Mouse (Mus musculus): Measurements from ENCODE around the gene Sult6b2. TPM values are rescaled to one million over a fixed set of nuclear protein-coding genes. Genes with fewer than 3 reads are reported as not detected.

Sult6b2 gene
- polyA plus RNA-seq, 1 experiment from 2014 or later, result not detected

DNA sequence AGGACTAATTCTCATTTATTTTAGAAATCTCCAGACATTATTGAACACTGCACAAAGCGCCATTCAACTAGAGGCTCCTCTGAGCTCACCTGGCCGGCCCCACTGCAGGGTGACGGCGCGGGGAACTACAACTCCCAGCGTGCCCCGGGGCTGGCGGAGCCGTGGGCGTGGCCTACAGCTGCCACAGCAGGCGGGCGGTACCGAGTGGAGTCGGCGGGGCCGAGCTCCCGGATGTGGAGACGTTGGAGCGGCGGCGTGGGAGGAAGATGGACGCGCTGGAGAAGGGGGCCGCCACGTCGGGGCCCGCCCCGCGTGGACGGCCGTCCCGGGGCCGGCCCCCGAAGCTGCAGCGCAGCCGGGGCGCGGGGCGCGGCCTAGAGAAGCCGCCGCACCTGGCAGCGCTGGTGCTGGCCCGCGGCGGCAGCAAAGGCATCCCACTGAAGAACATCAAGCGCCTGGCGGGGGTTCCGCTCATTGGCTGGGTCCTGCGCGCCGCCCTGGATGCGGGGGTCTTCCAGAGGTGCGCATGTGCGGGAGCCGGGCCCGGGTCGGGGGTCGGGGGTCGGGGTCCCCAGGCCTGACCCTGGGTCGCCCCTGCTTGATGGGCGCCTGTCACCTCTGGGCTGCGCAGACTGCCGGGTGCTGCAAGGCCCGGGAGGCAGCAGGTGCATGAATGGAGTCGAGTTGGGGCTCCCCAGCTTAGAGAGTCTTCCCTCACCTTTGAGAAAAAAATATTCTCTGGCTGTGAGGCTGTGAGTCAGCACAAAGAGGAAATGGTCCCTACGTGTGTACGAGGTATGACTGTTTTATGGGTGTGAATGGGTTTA lies 47.6 kb downstream of the Sult6b2 start, which contains the start of gene Cmas:
Gene Cmas (plus strand): TSS at position 180 of the 827 bp plus-strand sequence.
- Histone ChIP-seq H3K9ac (peak within 1 kb of the TSS; percentile 85), H3K36me3 (replicated peaks; ENCODE audit: control insufficient read depth, insufficient read depth) (peaks cover 7% of the 10 kb centered on the region; the same call in 1 of the 2 replicates), H3K4me2 (replicated peaks) (peak within 1 kb of the TSS; percentile 59), H3K9me3 (ENCODE audit: control insufficient read depth, low read length) (no peaks in the 10 kb centered on the region), H3K4me1 (replicated peaks; ENCODE audit: control insufficient read depth, insufficient read depth, low read length) (peaks cover 19% of the 10 kb centered on the region), H3K4me3 (replicated peaks; ENCODE audit: low read length) (peak within 1 kb of the TSS; percentile 79), H3K27ac (peak within 1 kb of the TSS; percentile 75), H3K27me3 (ENCODE audit: control insufficient read depth, insufficient read depth, low read length) (peaks cover 6% of the 10 kb centered on the region; the same call in 1 of the 2 replicates)
- DNase-seq (ENCODE audit: low spot score) (peak; percentile 89), ATAC-seq (ENCODE audit: low FRiP score) (peak; percentile 94)
- under 1% methylated on average over 60 of the region's 68 CpGs for WGBS

DNA sequence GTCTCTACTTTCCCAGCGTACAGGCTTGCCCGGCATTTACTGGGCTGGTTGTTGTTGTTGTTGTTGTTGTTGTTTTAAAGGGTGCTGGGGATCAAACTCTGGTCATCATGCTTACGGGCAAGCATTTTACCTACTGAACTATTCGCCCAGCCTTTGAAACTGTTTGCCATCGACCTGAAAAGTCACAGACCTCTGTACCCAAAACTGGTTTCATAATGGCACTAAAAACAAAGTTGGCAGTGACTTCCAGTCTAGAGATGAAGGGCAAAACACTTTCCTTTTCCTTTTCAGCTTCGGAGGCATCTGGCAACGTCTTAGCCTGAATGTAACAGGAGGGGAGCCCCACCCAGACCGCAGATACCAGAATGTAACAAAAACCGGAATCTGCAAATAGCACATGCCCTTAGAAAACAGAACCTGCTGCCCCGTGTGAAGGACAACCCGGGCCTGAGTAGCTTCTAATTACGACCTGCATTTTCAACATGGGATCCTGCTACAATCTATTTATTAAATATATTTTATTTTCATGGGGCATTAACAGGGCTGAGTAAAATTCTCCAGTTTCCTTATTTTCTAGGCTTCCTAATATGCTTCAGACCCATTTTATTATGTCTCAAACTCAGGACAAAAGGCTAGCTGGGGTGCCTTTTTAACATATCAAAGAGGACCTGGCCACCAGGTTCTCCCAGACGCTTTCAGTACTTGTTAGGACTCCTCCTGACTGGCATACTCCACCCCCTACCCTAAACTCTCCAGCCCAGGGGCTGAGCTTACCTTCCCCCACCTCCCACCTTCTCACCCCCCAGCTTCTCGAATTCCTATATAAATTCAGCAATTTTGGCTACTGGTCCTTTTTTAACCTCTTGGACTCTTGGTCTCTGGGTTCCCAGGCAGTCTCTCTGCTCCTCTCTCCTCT lies 51.7 kb downstream of the Sult6b2 start:
- ATAC-seq (ENCODE audit: low FRiP score) (no peak), DNase-seq (ENCODE audit: low spot score) (no peak)
- Histone ChIP-seq H3K4me2 (replicated peaks) (no peak overlapping the region), H3K36me3 (replicated peaks; ENCODE audit: control insufficient read depth, insufficient read depth) (no peaks in the 10 kb centered on the region), H3K4me3 (replicated peaks; ENCODE audit: low read length) (no peak overlapping the region), H3K9ac (no peak overlapping the region), H3K27me3 (ENCODE audit: control insufficient read depth, insufficient read depth, low read length) (peaks cover 6% of the 10 kb centered on the region; the same call in 1 of the 2 replicates), H3K4me1 (replicated peaks; ENCODE audit: control insufficient read depth, insufficient read depth, low read length) (peaks cover 4% of the 10 kb centered on the region), H3K9me3 (ENCODE audit: control insufficient read depth, low read length) (no peaks in the 10 kb centered on the region), H3K27ac (no peak overlapping the region)
- 41% methylated on average over 14 of the region's 14 CpGs for WGBS

DNA sequence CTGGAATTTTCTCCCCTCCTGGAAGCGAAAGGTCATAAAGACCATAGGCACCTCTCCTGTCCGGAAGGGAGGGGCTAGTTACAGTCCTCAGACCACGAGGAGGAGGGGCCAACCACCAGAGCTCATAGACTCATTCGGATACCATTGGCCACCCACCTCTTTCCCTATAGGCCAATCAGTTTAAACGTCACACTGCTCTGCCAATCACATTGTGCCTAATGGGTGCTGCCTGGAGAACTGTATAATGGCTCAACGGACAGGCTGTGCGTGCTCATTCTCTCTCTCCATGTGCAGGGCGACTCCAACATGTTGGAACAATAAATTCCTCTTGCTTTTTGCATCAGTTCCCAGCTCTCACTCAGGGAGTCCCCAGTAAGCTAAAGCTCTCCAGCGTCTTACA lies 52.9 kb downstream of the Sult6b2 start:
- WGBS, result 50% methylated on average over 9 of the region's 9 CpGs
- no peak overlapping the region; the same call in 1 of the 2 replicates for H3K4me2 ChIP-seq (replicated peaks)
- no peak overlapping the region for H3K9ac ChIP-seq
- no peak overlapping the region for H3K4me3 ChIP-seq (replicated peaks; ENCODE audit: low read length)
- H3K4me1 ChIP-seq (replicated peaks; ENCODE audit: control insufficient read depth, insufficient read depth, low read length), result no peaks in the 10 kb centered on the region
- H3K36me3 ChIP-seq (replicated peaks; ENCODE audit: control insufficient read depth, insufficient read depth), result no peaks in the 10 kb centered on the region
- H3K9me3 ChIP-seq (ENCODE audit: control insufficient read depth, low read length), result no peaks in the 10 kb centered on the region
- H3K27ac ChIP-seq, result no peak overlapping the region
- DNase-seq (ENCODE audit: low spot score) (no peak), ATAC-seq (ENCODE audit: low FRiP score) (peak; percentile 68)
- peaks cover 6% of the 10 kb centered on the region; the same call in 1 of the 2 replicates for H3K27me3 ChIP-seq (ENCODE audit: control insufficient read depth, insufficient read depth, low read length)

DNA sequence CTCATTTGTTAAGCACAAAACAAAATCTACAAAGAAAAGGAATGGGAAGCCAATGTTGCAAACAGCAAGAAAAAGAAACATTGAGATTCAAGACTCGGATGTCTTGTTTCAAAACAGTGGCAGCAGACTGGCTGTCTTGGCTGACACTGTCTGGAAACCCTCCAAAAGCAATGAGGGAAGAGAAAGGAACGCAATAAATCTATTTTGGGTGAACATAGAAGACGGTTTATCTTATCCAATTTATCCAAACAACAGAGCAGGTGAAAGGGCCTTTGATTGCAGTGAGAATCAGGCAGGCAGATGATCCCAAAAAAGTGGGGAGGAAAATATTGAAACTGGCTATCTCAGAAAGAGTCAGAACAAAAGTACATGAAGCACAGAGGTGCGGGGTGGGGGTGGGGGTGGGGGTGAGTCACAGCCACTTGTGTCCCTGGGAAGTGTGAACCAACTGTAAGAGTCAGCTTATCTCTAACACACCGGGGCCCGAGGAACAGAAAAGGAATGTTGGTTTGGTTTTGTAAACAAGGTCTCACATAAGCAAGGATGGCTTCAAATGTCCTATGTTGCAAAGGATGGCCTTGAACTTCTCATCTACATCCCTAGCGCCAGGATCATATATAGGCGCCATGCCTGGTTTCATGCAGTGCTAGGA lies 56.1 kb downstream of the Sult6b2 start:
- DNase-seq (ENCODE audit: low spot score) (no peak), ATAC-seq (ENCODE audit: low FRiP score) (no peak)
- H3K27ac ChIP-seq, result no peak overlapping the region
- H3K9ac ChIP-seq, result no peak overlapping the region
- no peaks in the 10 kb centered on the region for H3K4me1 ChIP-seq (replicated peaks; ENCODE audit: control insufficient read depth, insufficient read depth, low read length)
- H3K9me3 ChIP-seq (ENCODE audit: control insufficient read depth, low read length), result no peaks in the 10 kb centered on the region
- H3K36me3 ChIP-seq (replicated peaks; ENCODE audit: control insufficient read depth, insufficient read depth), result no peaks in the 10 kb centered on the region
- H3K4me3 ChIP-seq (replicated peaks; ENCODE audit: low read length), result no peak overlapping the region
- no peak overlapping the region for H3K4me2 ChIP-seq (replicated peaks)
- 76% methylated on average over 8 of the region's 8 CpGs for WGBS
- no peaks in the 10 kb centered on the region for H3K27me3 ChIP-seq (ENCODE audit: control insufficient read depth, insufficient read depth, low read length)

DNA sequence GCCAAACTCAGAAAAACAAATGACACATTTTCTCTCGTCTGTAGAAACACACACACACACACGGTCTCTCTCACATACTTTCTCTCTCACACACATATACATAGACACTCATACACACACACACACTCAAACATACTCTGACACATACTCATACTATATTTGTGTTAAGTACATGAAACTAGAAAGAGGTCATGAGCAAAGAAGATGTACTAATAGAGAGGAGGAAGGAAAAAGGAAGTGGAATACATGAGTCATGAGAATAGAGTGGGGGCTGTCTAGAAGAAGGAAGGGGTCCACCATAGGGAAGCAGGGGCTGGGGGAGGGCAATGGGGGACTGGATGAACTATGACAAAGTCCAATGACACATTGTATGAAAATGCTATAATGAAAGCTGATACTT lies 57.1 kb downstream of the Sult6b2 start:
- Histone ChIP-seq H3K4me1 (replicated peaks; ENCODE audit: control insufficient read depth, insufficient read depth, low read length) (no peaks in the 10 kb centered on the region), H3K36me3 (replicated peaks; ENCODE audit: control insufficient read depth, insufficient read depth) (no peaks in the 10 kb centered on the region), H3K27ac (no peak overlapping the region), H3K9ac (no peak overlapping the region), H3K4me3 (replicated peaks; ENCODE audit: low read length) (no peak overlapping the region), H3K4me2 (replicated peaks) (no peak overlapping the region), H3K9me3 (ENCODE audit: control insufficient read depth, low read length) (no peaks in the 10 kb centered on the region), H3K27me3 (ENCODE audit: control insufficient read depth, insufficient read depth, low read length) (no peaks in the 10 kb centered on the region)
- ATAC-seq (ENCODE audit: low FRiP score) (no peak), DNase-seq (ENCODE audit: low spot score) (no peak)
- 80% methylated on average over 2 of the region's 2 CpGs for WGBS

DNA sequence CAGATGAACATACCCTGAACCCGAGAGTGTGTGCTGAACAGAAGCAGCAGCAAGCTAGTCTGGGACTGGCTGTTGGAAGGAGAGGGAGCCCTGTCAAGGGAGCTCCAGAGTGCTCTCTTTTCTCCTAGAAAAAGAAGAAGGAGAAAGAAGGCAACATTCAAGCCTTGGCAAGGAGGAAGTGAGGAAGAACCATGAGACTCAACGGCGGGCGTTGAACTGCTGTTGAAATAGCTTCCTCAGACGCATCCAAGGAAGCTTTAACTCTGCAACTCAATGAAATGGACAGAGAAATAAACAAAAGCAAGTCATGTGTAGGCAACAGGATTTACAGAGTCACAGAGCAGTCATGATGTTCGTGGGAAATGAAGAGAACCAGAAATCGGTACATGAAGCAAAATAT lies 57.5 kb downstream of the Sult6b2 start:
- Histone ChIP-seq H3K4me3 (replicated peaks; ENCODE audit: low read length) (no peak overlapping the region), H3K27ac (no peak overlapping the region), H3K27me3 (ENCODE audit: control insufficient read depth, insufficient read depth, low read length) (no peaks in the 10 kb centered on the region), H3K4me2 (replicated peaks) (no peak overlapping the region), H3K9me3 (ENCODE audit: control insufficient read depth, low read length) (no peaks in the 10 kb centered on the region), H3K4me1 (replicated peaks; ENCODE audit: control insufficient read depth, insufficient read depth, low read length) (no peaks in the 10 kb centered on the region), H3K9ac (no peak overlapping the region), H3K36me3 (replicated peaks; ENCODE audit: control insufficient read depth, insufficient read depth) (no peaks in the 10 kb centered on the region)
- ATAC-seq (ENCODE audit: low FRiP score) (no peak), DNase-seq (ENCODE audit: low spot score) (no peak)
- WGBS, result 89% methylated on average over 7 of the region's 7 CpGs

DNA sequence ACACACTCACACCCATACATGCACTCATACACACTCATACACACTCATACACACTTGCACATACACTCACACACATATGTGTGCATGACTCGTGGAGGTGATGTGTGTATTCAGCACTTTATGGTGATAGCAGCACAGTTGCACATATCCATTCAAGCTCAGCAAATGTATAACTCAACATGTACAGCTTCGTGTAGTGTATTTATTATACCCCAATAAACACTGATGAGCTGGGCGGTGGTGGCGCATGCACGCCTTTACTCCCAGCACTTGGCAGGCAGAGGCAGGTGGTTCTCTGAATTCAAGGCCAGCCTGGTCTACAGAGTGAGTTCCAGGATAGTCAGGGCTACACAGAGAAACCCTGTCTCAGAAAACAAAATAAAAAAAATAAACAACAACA lies 58.8 kb downstream of the Sult6b2 start:
- Histone ChIP-seq H3K4me2 (replicated peaks) (no peak overlapping the region), H3K27me3 (ENCODE audit: control insufficient read depth, insufficient read depth, low read length) (no peaks in the 10 kb centered on the region), H3K9me3 (ENCODE audit: control insufficient read depth, low read length) (no peaks in the 10 kb centered on the region), H3K27ac (no peak overlapping the region), H3K4me3 (replicated peaks; ENCODE audit: low read length) (no peak overlapping the region), H3K9ac (no peak overlapping the region), H3K36me3 (replicated peaks; ENCODE audit: control insufficient read depth, insufficient read depth) (no peaks in the 10 kb centered on the region), H3K4me1 (replicated peaks; ENCODE audit: control insufficient read depth, insufficient read depth, low read length) (no peaks in the 10 kb centered on the region)
- DNase-seq (ENCODE audit: low spot score) (no peak), ATAC-seq (ENCODE audit: low FRiP score) (no peak)
- 93% methylated on average over 5 of the region's 5 CpGs for WGBS

DNA sequence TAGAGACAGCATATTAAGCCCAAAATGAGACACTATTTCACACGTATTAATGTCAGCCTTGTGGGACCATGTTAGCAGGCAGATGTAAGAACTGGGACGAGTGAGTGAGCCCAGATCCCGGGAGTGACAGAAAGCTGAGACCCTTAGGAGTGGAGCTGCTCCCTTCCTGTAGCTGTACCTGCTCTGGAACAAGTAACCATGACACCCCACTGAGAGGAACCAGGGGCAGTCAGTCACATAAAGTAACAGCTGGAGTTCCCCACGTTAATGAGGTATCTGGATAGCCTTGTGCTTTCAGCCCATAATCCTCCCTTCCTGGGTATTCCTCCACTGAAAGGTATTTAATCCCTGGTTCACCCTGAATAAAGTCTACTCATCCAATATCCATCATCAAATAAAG lies 61.1 kb downstream of the Sult6b2 start:
- ATAC-seq (ENCODE audit: low FRiP score) (no peak), DNase-seq (ENCODE audit: low spot score) (no peak)
- WGBS, result 69% methylated on average over 4 of the region's 4 CpGs
- Histone ChIP-seq H3K4me2 (replicated peaks) (no peak overlapping the region), H3K4me3 (replicated peaks; ENCODE audit: low read length) (no peak overlapping the region), H3K9ac (no peak overlapping the region), H3K27me3 (ENCODE audit: control insufficient read depth, insufficient read depth, low read length) (no peaks in the 10 kb centered on the region), H3K9me3 (ENCODE audit: control insufficient read depth, low read length) (no peaks in the 10 kb centered on the region), H3K27ac (no peak overlapping the region), H3K36me3 (replicated peaks; ENCODE audit: control insufficient read depth, insufficient read depth) (no peaks in the 10 kb centered on the region), H3K4me1 (replicated peaks; ENCODE audit: control insufficient read depth, insufficient read depth, low read length) (no peaks in the 10 kb centered on the region)

DNA sequence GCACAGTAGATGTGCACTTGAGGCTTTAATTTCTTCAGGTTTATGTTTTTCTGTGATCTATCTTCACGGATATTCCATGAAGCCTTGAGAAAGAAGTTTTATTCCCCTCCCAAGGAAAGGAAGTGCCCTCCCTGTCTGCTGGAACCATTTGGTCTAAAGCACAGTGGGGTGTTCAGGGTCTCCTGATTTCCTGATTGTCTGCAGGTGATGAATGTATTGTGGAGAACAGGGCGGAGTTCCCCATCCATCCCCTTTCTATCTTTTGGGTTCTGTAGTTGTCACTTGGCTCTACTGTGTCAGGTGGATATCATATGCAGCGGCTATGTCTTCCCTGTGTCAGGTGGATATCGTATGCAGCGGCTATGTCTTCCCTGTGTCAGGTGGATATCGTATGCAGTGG lies 62.5 kb downstream of the Sult6b2 start:
- no peak overlapping the region for H3K27ac ChIP-seq
- ATAC-seq (ENCODE audit: low FRiP score) (no peak), DNase-seq (ENCODE audit: low spot score) (no peak)
- H3K9me3 ChIP-seq (ENCODE audit: control insufficient read depth, low read length), result no peaks in the 10 kb centered on the region
- H3K4me2 ChIP-seq (replicated peaks), result no peak overlapping the region
- no peak overlapping the region for H3K4me3 ChIP-seq (replicated peaks; ENCODE audit: low read length)
- 87% methylated on average over 6 of the region's 6 CpGs for WGBS
- no peaks in the 10 kb centered on the region for H3K4me1 ChIP-seq (replicated peaks; ENCODE audit: control insufficient read depth, insufficient read depth, low read length)
- no peak overlapping the region for H3K9ac ChIP-seq
- no peaks in the 10 kb centered on the region for H3K27me3 ChIP-seq (ENCODE audit: control insufficient read depth, insufficient read depth, low read length)
- no peaks in the 10 kb centered on the region for H3K36me3 ChIP-seq (replicated peaks; ENCODE audit: control insufficient read depth, insufficient read depth)

All from hindbrain, embryonic 14.5 days (tissue).